Mouse (Mus musculus) small intestine, adult 2 months (tissue): Measurements from ENCODE around the gene Bach2. TPM values are rescaled to one million over a fixed set of nuclear protein-coding genes. Genes with fewer than 3 reads are reported as not detected.

Source experiments
- H3K27ac ChIP-seq: fragments of 200-500 bp; 2 replicates; pipeline ENCODE4 v1.5.1; 2012; ENCODE audit warnings: low read depth, low read length, control low read depth, inconsistent platforms; ENCODE audit not compliant: insufficient read depth
- H3K27me3 ChIP-seq: fragments of 200-500 bp; 2 replicates; pipeline ENCODE4 v1.6.1; 2012; ENCODE audit warnings: mild to moderate bottlenecking, moderate library complexity, low read length, inconsistent platforms; ENCODE audit not compliant: control insufficient read depth, insufficient read depth
- H3K36me3 ChIP-seq: fragments of 200-500 bp; 2 replicates; pipeline ENCODE4 v1.6.1; 2012; ENCODE audit warnings: mild to moderate bottlenecking, low read length, control low read depth, inconsistent platforms; ENCODE audit not compliant: control insufficient read depth, insufficient read depth
- H3K4me1 ChIP-seq: fragments of 200-500 bp; 2 replicates; pipeline ENCODE4 v1.6.1; 2012; ENCODE audit warnings: low read length, inconsistent platforms, mixed read lengths; ENCODE audit not compliant: control insufficient read depth, insufficient read depth, insufficient read length
- H3K4me3 ChIP-seq: fragments of 200-500 bp; 2 replicates; pipeline ENCODE4 v1.5.1; 2012; ENCODE audit warnings: low read depth, mild to moderate bottlenecking, control low read depth, inconsistent platforms, low read length, moderate library complexity
- CTCF ChIP-seq: fragments of 200-500 bp; IDR thresholded peaks from 2 replicates; pipeline ENCODE4 v1.5.1; 2012; ENCODE audit warnings: low read depth, mild to moderate bottlenecking, control low read depth, inconsistent platforms, low read length, moderate library complexity, mixed read lengths; ENCODE audit not compliant: insufficient replicate concordance, insufficient read length; ENCODE audit errors: extremely low read depth
- POLR2A ChIP-seq: fragments of 200-500 bp; IDR thresholded peaks from 2 replicates; pipeline ENCODE4 v1.6.1; 2012; ENCODE audit warnings: low read depth, mild to moderate bottlenecking, control low read depth, inconsistent platforms, low read length, moderate library complexity
- WGBS: fragments of 180-500 bp; shearing (Covaris S2); methylation state at CpG from one replicate; pipeline ENCODE4 v1.1.7; 2018; 5-methylcytosine and 5-hydroxymethylcytosine counted together
- polyA plus RNA-seq: library from polyadenylated mRNA; depleted of rRNA; stranded (reverse); fragments of >200 nt; gene quantifications from 2 replicates; pipeline ENCODE4 v1.2.3, GENCODE M21; 2012

The Bach2 gene
- polyA plus RNA-seq, 1 experiment: 3.5 TPM

DNA sequence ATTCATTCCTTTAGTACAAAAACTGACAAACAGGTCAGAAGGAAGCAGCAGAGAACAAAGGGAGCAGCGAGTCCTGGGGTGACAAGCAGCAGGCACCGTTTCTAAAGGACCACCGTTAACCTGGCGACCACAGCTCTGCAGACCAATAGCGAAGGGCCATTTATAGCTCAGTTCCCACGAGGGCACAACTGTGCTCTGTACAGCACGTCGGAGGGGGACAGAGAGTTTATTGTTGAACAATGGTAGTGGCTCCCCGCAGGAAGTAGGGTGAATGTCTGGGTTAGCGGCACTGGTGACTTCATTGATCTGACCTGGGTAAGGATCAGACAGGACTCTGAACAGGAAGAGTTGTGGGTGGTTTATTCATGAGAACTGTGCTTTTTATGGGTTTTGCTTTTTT lies 112.6 kb downstream of the Bach2 start:
- H3K27me3 ChIP-seq: no peaks in the 10 kb centered on the region
- H3K36me3 ChIP-seq: no peaks in the 10 kb centered on the region
- H3K4me1 ChIP-seq: peaks cover 2% of the 10 kb centered on the region; the same call in 1 of the 2 replicates
- H3K4me3 ChIP-seq: no peak overlapping the region
- no peak overlapping the region for H3K27ac ChIP-seq
- WGBS: 51% methylated on average over 10 of the region's 10 CpGs
- TF ChIP-seq CTCF (no peak), POLR2A (no peak)

DNA sequence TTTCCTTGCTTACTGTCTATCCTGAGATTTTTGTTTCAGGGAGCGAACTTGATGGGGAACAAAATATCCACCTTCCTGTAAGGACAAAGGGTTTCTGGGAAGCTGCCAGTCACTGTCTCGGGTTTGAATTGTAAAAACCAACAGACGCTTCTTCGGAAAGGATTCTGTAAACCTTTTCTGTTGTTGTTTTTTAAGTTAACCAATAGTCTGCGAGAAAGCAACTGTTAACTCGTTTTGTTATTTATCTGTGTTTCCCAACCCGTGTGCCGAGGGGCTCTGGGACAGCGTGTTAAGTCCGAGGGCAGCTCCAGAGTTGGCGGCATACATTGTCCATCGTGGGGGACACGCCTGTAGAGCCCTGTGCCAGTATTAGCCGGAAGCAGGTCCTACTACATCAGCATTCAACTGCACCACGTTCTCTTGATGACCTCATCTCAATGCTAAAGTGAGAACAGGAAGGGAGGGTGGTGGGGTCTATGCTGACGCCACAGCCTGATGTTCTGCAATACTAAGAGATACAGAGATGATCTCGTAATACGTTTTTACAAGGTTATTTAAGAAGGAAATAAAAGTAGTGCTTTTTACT lies 113.2 kb downstream of the Bach2 start:
- H3K36me3 ChIP-seq: no peaks in the 10 kb centered on the region
- H3K4me1 ChIP-seq: peaks cover 2% of the 10 kb centered on the region; the same call in 1 of the 2 replicates
- H3K4me3 ChIP-seq: no peak overlapping the region
- H3K27me3 ChIP-seq: no peaks in the 10 kb centered on the region
- WGBS: 66% methylated on average over 18 of the region's 18 CpGs
- TF ChIP-seq POLR2A (no peak), CTCF (no peak)
- H3K27ac ChIP-seq: no peak overlapping the region

DNA sequence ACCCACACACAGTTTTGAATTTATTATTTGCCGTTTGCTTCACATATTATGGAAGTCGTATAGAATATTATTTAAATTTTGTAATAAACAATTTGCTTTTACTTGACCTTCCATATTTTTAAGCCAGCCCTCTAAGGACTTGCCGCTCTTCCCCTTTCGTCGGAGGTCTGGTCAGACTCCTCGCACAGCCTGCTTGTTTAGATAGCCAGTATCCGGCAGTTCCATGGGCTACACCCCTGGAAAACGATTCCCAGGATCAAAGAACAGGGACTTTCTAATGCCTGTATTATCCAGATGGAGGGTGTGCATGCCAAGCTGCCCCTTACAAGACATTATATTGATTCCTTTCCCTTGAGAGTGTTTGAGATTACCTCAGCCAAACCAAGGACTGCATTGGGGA lies 113.8 kb downstream of the Bach2 start:
- H3K4me3 ChIP-seq: no peak overlapping the region
- TF ChIP-seq CTCF (no peak), POLR2A (no peak)
- peaks cover 2% of the 10 kb centered on the region; the same call in 1 of the 2 replicates for H3K4me1 ChIP-seq
- no peak overlapping the region for H3K27ac ChIP-seq
- no peaks in the 10 kb centered on the region for H3K36me3 ChIP-seq
- H3K27me3 ChIP-seq: no peaks in the 10 kb centered on the region
- WGBS: 44% methylated on average over 8 of the region's 8 CpGs

DNA sequence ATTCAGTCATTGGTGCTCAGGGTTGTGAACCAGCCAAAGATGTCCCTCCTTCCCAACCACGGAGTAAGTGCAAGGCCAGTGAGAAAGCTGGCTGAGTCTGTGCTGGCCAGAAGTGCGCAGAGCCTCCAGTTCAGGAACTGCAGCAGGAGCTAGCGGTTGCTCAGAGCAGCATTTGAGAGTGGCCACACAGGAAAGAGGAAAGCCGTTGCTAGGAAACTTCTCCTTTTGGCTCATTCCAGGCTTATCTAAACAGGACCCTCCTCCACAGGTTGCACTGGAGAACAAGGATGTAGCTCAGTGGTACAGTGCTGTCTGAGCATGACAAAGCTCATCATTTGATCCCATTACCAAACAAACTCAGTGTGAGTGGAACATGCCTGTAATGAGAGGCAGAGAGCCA lies 114.2 kb downstream of the Bach2 start:
- Histone ChIP-seq H3K4me1 (peaks cover 2% of the 10 kb centered on the region; the same call in 1 of the 2 replicates), H3K36me3 (no peaks in the 10 kb centered on the region), H3K4me3 (no peak overlapping the region), H3K27me3 (no peaks in the 10 kb centered on the region), H3K27ac (no peak overlapping the region)
- no peak for TF ChIP-seq CTCF
- no peak for TF ChIP-seq POLR2A
- 20% methylated on average over 4 of the region's 4 CpGs for WGBS

DNA sequence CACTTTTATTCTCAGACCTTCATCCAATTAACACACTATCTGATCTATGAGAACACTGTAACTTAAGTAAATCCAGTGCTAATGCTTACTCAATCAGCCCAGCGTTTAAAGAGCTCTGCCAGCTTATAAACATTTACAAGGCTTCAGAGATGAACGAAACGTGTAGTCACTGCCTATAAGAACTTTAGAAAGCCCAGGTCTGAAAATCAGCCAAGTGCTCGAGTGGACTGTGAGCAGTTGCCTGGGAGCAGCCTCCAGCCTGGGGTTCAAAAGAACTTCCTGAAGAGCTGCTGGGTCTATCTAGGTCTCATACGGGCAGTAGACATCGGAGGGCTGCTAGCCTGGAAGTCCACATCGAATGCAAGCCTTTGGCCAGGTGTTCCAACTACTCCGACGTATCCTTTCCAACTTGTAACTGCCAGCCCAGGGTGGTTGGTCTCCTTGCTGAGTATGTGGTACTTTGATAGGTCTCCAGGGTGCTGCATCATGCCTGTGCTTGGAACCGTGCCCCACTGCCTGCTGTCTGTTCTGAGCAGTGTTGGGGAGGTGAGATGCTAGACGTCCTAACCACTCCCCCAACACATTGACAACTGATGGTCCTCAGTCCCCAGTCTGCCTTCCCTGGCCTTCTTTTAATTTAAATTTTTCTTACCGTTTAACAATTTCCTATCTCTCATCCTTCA lies 117.5 kb downstream of the Bach2 start:
- no peak overlapping the region for H3K4me3 ChIP-seq
- WGBS: 57% methylated on average over 12 of the region's 12 CpGs
- no peak for TF ChIP-seq POLR2A
- no peak for TF ChIP-seq CTCF
- H3K27me3 ChIP-seq: no peaks in the 10 kb centered on the region
- peaks cover 2% of the 10 kb centered on the region; the same call in 1 of the 2 replicates for H3K4me1 ChIP-seq
- H3K27ac ChIP-seq: no peak overlapping the region
- H3K36me3 ChIP-seq: no peaks in the 10 kb centered on the region

DNA sequence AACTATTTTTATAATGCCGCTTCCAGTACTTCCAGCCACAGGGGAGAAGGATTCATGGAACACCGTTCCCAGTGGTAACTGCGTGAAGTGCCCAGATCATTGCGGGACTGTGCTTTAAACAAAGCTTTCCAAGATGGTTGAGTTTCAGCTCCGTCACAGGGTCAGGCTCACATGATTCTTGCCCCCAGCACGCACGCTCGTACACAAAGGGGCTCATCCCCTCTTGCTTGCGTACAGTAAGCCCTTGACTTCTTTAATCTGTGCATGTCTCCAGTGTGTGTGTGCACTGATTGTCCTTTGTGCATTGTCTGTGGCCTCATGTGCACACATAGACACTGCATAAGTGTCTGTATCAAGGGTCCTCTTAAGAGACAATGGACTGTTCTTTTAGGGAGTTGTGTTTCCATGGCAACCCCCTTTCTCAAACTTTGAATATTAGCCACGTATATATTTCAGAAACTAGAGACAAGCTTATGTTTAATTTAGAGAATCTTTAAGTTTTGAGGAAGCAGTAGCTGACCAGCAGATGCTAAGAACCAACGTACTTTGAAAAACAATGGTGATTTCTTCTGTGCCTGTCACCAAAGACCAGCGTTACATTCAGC lies 119.5 kb downstream of the Bach2 start:
- no peaks in the 10 kb centered on the region for H3K27me3 ChIP-seq
- no peak for TF ChIP-seq POLR2A
- TF ChIP-seq CTCF: no peak
- WGBS: 78% methylated on average over 12 of the region's 12 CpGs
- no peak overlapping the region for H3K4me3 ChIP-seq
- H3K36me3 ChIP-seq: no peaks in the 10 kb centered on the region
- no peaks in the 10 kb centered on the region for H3K4me1 ChIP-seq
- no peak overlapping the region for H3K27ac ChIP-seq
